Mouse (Mus musculus) ES-Bruce4 (cell line): ENCODE data around the gene Gm44973. TPM values are rescaled to one million over a fixed set of nuclear protein-coding genes. Genes with fewer than 3 reads are reported as not detected.

Experiments used
- H3K27ac ChIP-seq: 2 replicates; pipeline ENCODE4 v1.5.1; 2012; ENCODE audit warnings: low read length, inconsistent platforms; ENCODE audit not compliant: insufficient read depth
- H3K27me3 ChIP-seq: 2 replicates; pipeline ENCODE4 v1.6.1; 2012; ENCODE audit warnings: mild to moderate bottlenecking, low read length, inconsistent platforms; ENCODE audit not compliant: control insufficient read depth, poor library complexity, insufficient read depth, severe bottlenecking
- H3K36me3 ChIP-seq: 2 replicates; pipeline ENCODE4 v1.6.1; 2012; ENCODE audit warnings: inconsistent platforms, mild to moderate bottlenecking, low read length, moderate library complexity; ENCODE audit not compliant: control insufficient read depth, poor library complexity, insufficient read depth, severe bottlenecking
- H3K4me1 ChIP-seq: one replicate; pipeline ENCODE4 v1.8.1; 2011; ENCODE audit warnings: low read length; ENCODE audit not compliant: control insufficient read depth, insufficient read depth
- H3K4me3 ChIP-seq: 2 replicates; pipeline ENCODE4 v1.5.1; 2011; ENCODE audit warnings: low read depth, mild to moderate bottlenecking, low read length
- H3K9ac ChIP-seq: 2 replicates; pipeline ENCODE4 v1.6.1; 2012; ENCODE audit warnings: low read depth, mild to moderate bottlenecking, inconsistent platforms; ENCODE audit not compliant: poor library complexity, severe bottlenecking
- H3K9me3 ChIP-seq: replicated peaks from 2 replicates; pipeline ENCODE4 v1.6.1; 2012; ENCODE audit warnings: mild to moderate bottlenecking, low read length, inconsistent platforms; ENCODE audit not compliant: control insufficient read depth, poor library complexity, insufficient read depth, severe bottlenecking
- CTCF ChIP-seq: IDR thresholded peaks from one replicate; pipeline ENCODE4 v1.8.1; 2011; ENCODE audit warnings: low read depth, low read length
- EP300 ChIP-seq: IDR thresholded peaks from 2 replicates; pipeline ENCODE4 v1.6.1; 2011; ENCODE audit warnings: low read depth, low read length; ENCODE audit not compliant: insufficient read depth
- POLR2A ChIP-seq: IDR thresholded peaks from one replicate; pipeline ENCODE4 v1.8.1; 2011; ENCODE audit warnings: low read length; ENCODE audit not compliant: insufficient read depth
- polyA plus RNA-seq: library from polyadenylated mRNA; stranded (reverse); fragments of >200 nt; gene quantifications from 2 replicates; pipeline ENCODE4 v1.2.4, GENCODE M21; 2011; ENCODE audit warnings: low read depth; ENCODE audit not compliant: missing spikeins, insufficient read depth, insufficient read length

Gm44973 gene
- polyA plus RNA-seq, 1 experiment = not detected

DNA sequence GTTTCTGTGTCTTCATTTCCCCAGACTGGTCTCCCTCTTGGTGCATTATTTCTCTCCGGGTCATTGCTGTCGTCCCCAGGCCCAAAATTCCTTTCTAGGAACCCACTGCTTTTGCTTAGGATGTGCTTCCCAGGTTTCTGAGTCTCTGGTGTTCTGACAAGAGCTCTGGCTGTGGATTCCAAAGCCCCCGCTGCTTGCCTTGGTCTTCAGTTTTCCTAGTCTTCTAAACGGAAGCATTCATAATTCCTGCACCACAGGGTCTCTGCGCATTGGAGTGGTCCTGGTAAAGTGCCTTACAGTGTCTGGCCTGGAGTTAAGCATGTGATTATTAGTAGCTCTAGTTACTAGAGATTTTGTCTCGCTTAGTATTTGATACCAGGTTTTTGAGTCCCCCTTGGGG lies 65.5 kb downstream of the Gm44973 start:
- Histone ChIP-seq H3K9ac (peak overlapping the region; percentile 75), H3K4me3 (peak overlapping the region; percentile 93), H3K36me3 (peaks cover 44% of the 10 kb centered on the region), H3K27ac (no peak overlapping the region), H3K27me3 (no peaks in the 10 kb centered on the region), H3K9me3 (no peaks in the 10 kb centered on the region), H3K4me1 (peaks cover 1% of the 10 kb centered on the region)
- TF ChIP-seq POLR2A = no peak
- no peak for TF ChIP-seq EP300
- no peak for TF ChIP-seq CTCF

DNA sequence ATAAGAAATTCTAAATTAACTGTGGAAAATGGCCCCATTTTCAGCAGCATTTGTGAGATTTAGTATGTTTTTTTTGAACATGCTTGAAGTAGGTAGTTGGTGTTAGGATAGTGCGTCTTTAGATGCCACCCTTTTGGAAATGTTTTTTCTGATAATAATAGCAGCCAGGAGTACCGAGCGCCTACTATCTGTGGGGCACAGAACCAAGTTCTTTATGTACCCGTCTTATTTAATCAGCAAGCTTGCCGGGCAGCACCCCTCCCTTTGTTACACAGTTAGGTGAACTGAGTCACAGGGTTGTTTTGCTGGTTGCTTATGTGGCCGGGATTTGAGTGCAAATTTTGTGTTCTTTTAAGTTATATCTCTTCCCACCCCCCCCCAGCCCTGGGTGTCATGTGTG lies 65.9 kb downstream of the Gm44973 start:
- H3K27ac ChIP-seq = no peak overlapping the region
- H3K27me3 ChIP-seq = no peaks in the 10 kb centered on the region
- H3K4me3 ChIP-seq = no peak overlapping the region
- H3K36me3 ChIP-seq = peaks cover 43% of the 10 kb centered on the region
- peaks cover 1% of the 10 kb centered on the region for H3K4me1 ChIP-seq
- H3K9me3 ChIP-seq = no peaks in the 10 kb centered on the region
- peak overlapping the region; percentile 75 for H3K9ac ChIP-seq
- TF ChIP-seq POLR2A (no peak), EP300 (no peak), CTCF (no peak)

- Histone ChIP-seq H3K27me3 (no peaks in the 10 kb centered on the region), H3K36me3 (peaks cover 40% of the 10 kb centered on the region), H3K9ac (no peak overlapping the region), H3K4me3 (no peak overlapping the region), H3K4me1 (peaks cover 1% of the 10 kb centered on the region), H3K9me3 (no peaks in the 10 kb centered on the region), H3K27ac (no peak overlapping the region)
- TF ChIP-seq EP300 = no peak
- TF ChIP-seq POLR2A = no peak
- no peak for TF ChIP-seq CTCF
Measured at GRCm38 (mm10) chr7:5081939-5082338, 66.6 kb downstream of the Gm44973 start.

Other genes starting within 250 kb of the Gm44973 start
- gene Fam71e2, start 244.2 kb upstream of the Gm44973 start, polyA plus RNA-seq = not detected in 2 replicates
- 1.4 and 1.9 TPM in 2 replicates for gene Il11, start 232.6 kb upstream of the Gm44973 start, polyA plus RNA-seq
- gene Tmem190, start 232.6 kb upstream of the Gm44973 start, polyA plus RNA-seq = not detected in 2 replicates
- 2.6 and 6.8 TPM in 2 replicates for gene Tmem238, start 225.8 kb upstream of the Gm44973 start, polyA plus RNA-seq
- 969 and 977 TPM in 2 replicates for gene Rpl28, start 222.6 kb upstream of the Gm44973 start, polyA plus RNA-seq
- 474 and 498 TPM in 2 replicates for gene Ube2s, start 202.9 kb upstream of the Gm44973 start, polyA plus RNA-seq
- 3.8 and 5.3 TPM in 2 replicates for gene Shisa7, start 170.8 kb upstream of the Gm44973 start, polyA plus RNA-seq
- gene Isoc2b, start 145.2 kb upstream of the Gm44973 start, polyA plus RNA-seq = 3.8 and 4.2 TPM in 2 replicates
- gene Isoc2a, start 138.3 kb upstream of the Gm44973 start, polyA plus RNA-seq = 3.3 and 4.3 TPM in 2 replicates
- 1.1 TPM in 2 replicates for gene Gm36210, start 109.0 kb upstream of the Gm44973 start, polyA plus RNA-seq
- 5.0 and 5.4 TPM in 2 replicates for gene Zfp628, start 100.3 kb upstream of the Gm44973 start, polyA plus RNA-seq
- gene Nat14, start 93.5 kb upstream of the Gm44973 start, polyA plus RNA-seq = 2.2 and 3.3 TPM in 2 replicates
- 1.5 and 2.0 TPM in 2 replicates for gene Ssc5d, start 89.7 kb upstream of the Gm44973 start, polyA plus RNA-seq
- 0.48 and 1.0 TPM in 2 replicates for gene Sbk2, start 51.1 kb upstream of the Gm44973 start, polyA plus RNA-seq
- 0.25 and 0.55 TPM in 2 replicates for gene Sbk3, start 44.3 kb upstream of the Gm44973 start, polyA plus RNA-seq
- 7.6 and 10.9 TPM in 2 replicates for gene Zfp579, start 19.3 kb upstream of the Gm44973 start, polyA plus RNA-seq
- gene Zfp524, start 1.1 kb upstream of the Gm44973 start, polyA plus RNA-seq = 2.5 and 4.7 TPM in 2 replicates
- gene Fiz1, start 799 bp upstream of the Gm44973 start, polyA plus RNA-seq = 43.2 and 57.0 TPM in 2 replicates
- 23.0 and 24.7 TPM in 2 replicates for gene Zfp865, start 4.9 kb downstream of the Gm44973 start, polyA plus RNA-seq
- 5.6 and 5.7 TPM in 2 replicates for gene Ccdc106, start 5.1 kb downstream of the Gm44973 start, polyA plus RNA-seq
- 1.9 TPM in 1 of 2 replicates, not detected in the other for gene 4632433K11Rik, start 18.6 kb downstream of the Gm44973 start, polyA plus RNA-seq
- gene Zfp784, start 22.9 kb downstream of the Gm44973 start, polyA plus RNA-seq = 0.30 TPM in 1 of 2 replicates, not detected in the other
- gene Zfp580, start 36.0 kb downstream of the Gm44973 start, polyA plus RNA-seq = 14.0 and 16.0 TPM in 2 replicates
- gene U2af2, start 46.6 kb downstream of the Gm44973 start, polyA plus RNA-seq = 236 and 262 TPM in 2 replicates
- 68.8 and 69.1 TPM in 2 replicates for gene Epn1, start 64.7 kb downstream of the Gm44973 start, polyA plus RNA-seq
- not detected in 2 replicates for gene Rfpl4, start 101.5 kb downstream of the Gm44973 start, polyA plus RNA-seq
- gene Rasl2-9, start 110.5 kb downstream of the Gm44973 start, polyA plus RNA-seq = 0.90 and 1.3 TPM in 2 replicates
- gene Vmn1r55, start 134.2 kb downstream of the Gm44973 start, polyA plus RNA-seq = 0.06 TPM in 2 replicates
- gene Vmn1r56, start 181.3 kb downstream of the Gm44973 start, polyA plus RNA-seq = not detected in 2 replicates
- gene Vmn1r57, start 203.0 kb downstream of the Gm44973 start, polyA plus RNA-seq = not detected in 2 replicates